19 mouse cellular contexts compared by ENCODE assay signal in genomic region chr1:135426645-135427044, GRCm38 (mm10). TPM values are rescaled to one million over a fixed set of nuclear protein-coding genes. Genes with fewer than 3 reads are reported as not detected.
DNase-seq lines count a peak whose midpoint lies in the region; TF ChIP-seq lines count a peak whose summit lies in the region.
"Had no signal": no experiment of that assay in that cellular context is flagged by ENCODE, and none has a peak within 500 bp of the region (broad histone marks: within the 10 kb centered on the region; RNA-seq: fewer than 3 reads in every experiment).

No protein-coding gene starts in this region.

- dilution Hi-C loops in CH12.LX (cut with MboI; ENCODE audit: extremely low pct_ligation_motif_present, extremely low pct_unique_long_range_greater_than_20kb, low sequenced_read_pairs), result no loop called here

- no peak overlapping the region for H3K4me3 ChIP-seq in CH12.LX (replicated peaks in 1 of 3; ENCODE audit: low read depth in 2 of 3, low read length in 2 of 3, poor library complexity in 1 of 3)
- H3K4me3 ChIP-seq: embryonic facial prominence, embryonic 13.5 days; forebrain, embryonic 12.5 days; intestine, embryonic 15.5 days; kidney, embryonic 15.5 days had no signal

- no peak for TF ChIP-seq CTCF in CH12.LX (conservative IDR thresholded peaks at IDR 0.05 in 1 of 2, IDR thresholded peaks at IDR 0.05 in 1 of 2; ENCODE audit: low read depth in 2 of 2, low read length in 2 of 2)

- in situ Hi-C loops in CH12.LX (cut with MboI; ENCODE audit: low pct_ligation_motif_present, low pct_unique_long_range_greater_than_20kb, low sequenced_read_pairs), result loop anchor here (25.0 kb wide), 1 partner anchor 236 kb away; no protein-coding TSS in a partner anchor

- peak overlapping the region; percentile 32; the same call in 1 of the 2 replicates for H3K27ac ChIP-seq in CH12.LX (ENCODE audit: insufficient read depth, low read depth)
- H3K27ac ChIP-seq: embryonic facial prominence, embryonic 13.5 days; forebrain, embryonic 12.5 days; hindbrain, embryonic 14.5 days; intestine, embryonic 15.5 days; kidney, embryonic 15.5 days had no signal

- H3K79me2 ChIP-seq in CH12.LX (replicated peaks; ENCODE audit: control insufficient read depth, extremely low read depth, insufficient read depth, poor library complexity, severe bottlenecking), result peaks cover 74% of the 10 kb centered on the region

- no peaks in the 10 kb centered on the region for H3K27me3 ChIP-seq in CH12.LX (replicated peaks)
- H3K27me3 ChIP-seq: embryonic facial prominence, embryonic 13.5 days; forebrain, embryonic 12.5 days; intestine, embryonic 15.5 days; kidney, embryonic 15.5 days had no signal

- peak overlapping the region; percentile 86; the same call in 1 of the 2 replicates for H3K9ac ChIP-seq in CH12.LX (ENCODE audit: insufficient read depth, low read depth)
- H3K9ac ChIP-seq: embryonic facial prominence, embryonic 13.5 days; forebrain, embryonic 12.5 days; hindbrain, embryonic 14.5 days; intestine, embryonic 15.5 days; kidney, embryonic 15.5 days had no signal

- peaks cover 18 to 51% of the 10 kb centered on the region in 2 experiments for H3K36me3 ChIP-seq in CH12.LX (replicated peaks in 1 of 2; ENCODE audit: control insufficient read depth in 1 of 2, insufficient read depth in 1 of 2, low read length in 1 of 2)

- peaks cover 8 to 56% of the 10 kb centered on the region in 2 experiments for H3K4me1 ChIP-seq in CH12.LX (ENCODE audit: control insufficient read depth in 1 of 2, insufficient read depth in 2 of 2)

- no peak for TF ChIP-seq POLR2A in CH12.LX (IDR thresholded peaks at IDR 0.05; ENCODE audit: low read depth, low read length)

- peak; percentile 12 for DNase-seq in cerebellum, adult 11 months
- DNase-seq in cerebellum, postnatal 14 days, result no peak
- DNase-seq in cerebellum, adult 9-10 months, result peak; percentile 22
- DNase-seq in cerebellum, adult 8-10 months, result no peak
- peak; percentile 31 for DNase-seq in CH12.LX (ENCODE audit: extremely low read depth)
- peak; percentile 14 to 25 for DNase-seq in cerebellum, postnatal 25 days
- DNase-seq in gastrocnemius, adult 8-10 months (ENCODE audit: low spot score in 2 of 2), result no peak
- DNase-seq: adrenal gland, postnatal 14 days; B cell, adult 2 months; gastrocnemius, postnatal 14 days; heart, postnatal 10 days; kidney, adult 2 months had no signal

- TF ChIP-seq RAD21 in CH12.LX (IDR thresholded peaks at IDR 0.05; ENCODE audit: low read depth, low read length), result no peak

- TF ChIP-seq EP300 in CH12.LX (IDR thresholded peaks at IDR 0.05; ENCODE audit: low read length), result peak; percentile 77

- no peaks in the 10 kb centered on the region for H3K9me3 ChIP-seq in CH12.LX (replicated peaks; ENCODE audit: low read length)
- H3K9me3 ChIP-seq: embryonic facial prominence, embryonic 13.5 days; forebrain, embryonic 12.5 days; intestine, embryonic 15.5 days; kidney, embryonic 15.5 days had no signal

- peak overlapping the region; percentile 83 for H3K4me2 ChIP-seq in CH12.LX (ENCODE audit: insufficient read depth, low read depth, poor library complexity, severe bottlenecking)
- H3K4me2 ChIP-seq: embryonic facial prominence, embryonic 13.5 days; forebrain, embryonic 12.5 days; hindbrain, embryonic 14.5 days; intestine, embryonic 15.5 days; kidney, embryonic 15.5 days had no signal

TF ChIP-seq in CH12.LX, 34 proteins besides CTCF, POLR2A, EP300 and RAD21:
- TF ChIP-seq JUND (conservative IDR thresholded peaks at IDR 0.05; ENCODE audit: low read depth, low read length) (no peak), MXI1 (IDR thresholded peaks at IDR 0.05; ENCODE audit: low read depth, low read length) (no peak), TBP (conservative IDR thresholded peaks at IDR 0.05; ENCODE audit: low read depth, low read length) (no peak), PAX5 (IDR thresholded peaks at IDR 0.05; ENCODE audit: low read length) (no peak), RCOR1 (conservative IDR thresholded peaks at IDR 0.05; ENCODE audit: low read depth, low read length) (no peak), POLR2AphosphoS2 (IDR thresholded peaks at IDR 0.05; ENCODE audit: low read depth, low read length) (no peak), MYC (IDR thresholded peaks at IDR 0.05; ENCODE audit: low read depth, low read length) (no peak), USF2 (conservative IDR thresholded peaks at IDR 0.05; ENCODE audit: low read depth, low read length) (no peak), KAT2A (IDR thresholded peaks at IDR 0.05; ENCODE audit: insufficient replicate concordance, low read length) (0 out of 2 replicates have a peak, but pooled peaks have one; percentile 23), UBTF (IDR thresholded peaks at IDR 0.05; ENCODE audit: low read depth, low read length) (no peak), IRF4 (IDR thresholded peaks at IDR 0.05; ENCODE audit: low read depth, low read length) (no peak), NELFE (IDR thresholded peaks at IDR 0.05; ENCODE audit: low read depth, low read length) (no peak), TCF12 (IDR thresholded peaks at IDR 0.05; ENCODE audit: low read depth, low read length) (no peak), MAFK (IDR thresholded peaks at IDR 0.05; ENCODE audit: insufficient replicate concordance, low read length) (no peak), HCFC1 (IDR thresholded peaks at IDR 0.05; ENCODE audit: low read depth, low read length) (no peak), JUN (IDR thresholded peaks at IDR 0.05; ENCODE audit: insufficient read depth, low read depth, low read length) (no peak), SMC3 (IDR thresholded peaks at IDR 0.05; ENCODE audit: low read depth, low read length) (no peak), SIN3A (IDR thresholded peaks at IDR 0.05; ENCODE audit: low read length) (peak; percentile 30; the same call in 1 of the 2 replicates), ELF1 (IDR thresholded peaks at IDR 0.05; ENCODE audit: low read depth, low read length) (no peak), USF1 (IDR thresholded peaks at IDR 0.05; ENCODE audit: low read depth, low read length) (no peak), CHD2 (IDR thresholded peaks at IDR 0.05; ENCODE audit: low read length) (peak; percentile 35; the same call in 1 of the 2 replicates), ZMIZ1 (IDR thresholded peaks at IDR 0.05; ENCODE audit: low read depth, low read length) (no peak), ZC3H11A (IDR thresholded peaks at IDR 0.05; ENCODE audit: low read depth, low read length) (no peak), ZKSCAN1 (IDR thresholded peaks at IDR 0.05; ENCODE audit: borderline replicate concordance, low read depth, low read length) (no peak), NRF1 (IDR thresholded peaks at IDR 0.05; ENCODE audit: low read depth, low read length) (no peak), ETS1 (conservative IDR thresholded peaks at IDR 0.05; ENCODE audit: low read depth, low read length) (peak; percentile 70), MAZ (IDR thresholded peaks at IDR 0.05; ENCODE audit: low read depth, low read length) (no peak), ZNF384 (IDR thresholded peaks at IDR 0.05; ENCODE audit: low read depth, low read length) (no peak), MEF2A (IDR thresholded peaks at IDR 0.05; ENCODE audit: borderline replicate concordance, low read depth, low read length) (no peak), CHD1 (IDR thresholded peaks at IDR 0.05; ENCODE audit: low read depth, low read length) (no peak), BHLHE40 (IDR thresholded peaks at IDR 0.05; ENCODE audit: low read depth, low read length) (peak; percentile 33; the same call in 1 of the 2 replicates)

RNA-seq across cellular contexts. Expression of gene Ipo9, which starts 3.7 kb away (rescaled TPM):
- 38.3 and 38.9 TPM in 2 replicates for total RNA-seq in CH12.LX (2012; rRNA removed)
- 31.7 and 33.7 TPM in 2 replicates for total RNA-seq in CH12.LX (2014; rRNA removed)
- 47.1 and 58.3 TPM in 2 replicates for polyA plus RNA-seq in CH12.LX (2012; ENCODE audit: insufficient read length, low read depth)
- total RNA-seq in gastrocnemius, adult 8-10 months (2022), result 10 to 100 TPM; 18.0 to 32.4 (median 26.0) TPM

RNA-seq across cellular contexts. Expression of gene Shisa4, which starts 51.6 kb away (rescaled TPM):
- total RNA-seq in CH12.LX (2012; rRNA removed), result 0.08 and 0.13 TPM in 2 replicates
- total RNA-seq in CH12.LX (2014; rRNA removed), result not detected in 2 replicates
- polyA plus RNA-seq in CH12.LX (2012; ENCODE audit: insufficient read length, low read depth), result 0.18 and 0.41 TPM in 2 replicates
- 100 to 1,000 TPM; 128 to 167 (median 156) TPM for total RNA-seq in gastrocnemius, adult 8-10 months (2022)
- total RNA-seq: hematopoietic stem cell, adult 5-6 weeks; MEL had no signal

Comparison
In these comparisons a context has a peak if more than half of its experiments do, and no peak if none do; other contexts are left out.
1. DNase-seq: peak in cerebellum, adult 11 months (single experiment), cerebellum, adult 9-10 months (single experiment), CH12.LX (single experiment) and cerebellum, postnatal 25 days (2 of 2); none in cerebellum, postnatal 14 days (0 of 2), cerebellum, adult 8-10 months (single experiment) and gastrocnemius, adult 8-10 months (0 of 2).
2. RNA of gene Shisa4, which starts 51.6 kb away (total RNA-seq): 128 to 167 TPM in gastrocnemius, adult 8-10 months; 0.08 to 0.13 TPM in CH12.LX; every median in the first group is over 100 times any median in the second.